Mouse (Mus musculus) liver, postnatal 0 days (tissue): ENCODE data around the gene C8a. TPM values are rescaled to one million over a fixed set of nuclear protein-coding genes. Genes with fewer than 3 reads are reported as not detected.

Experiments used
- ATAC-seq: fragments of 200-750 bp; cut with Nextera tagmentation; 2 replicates; pipeline ENCODE4 v1.8.0; 2017; ENCODE audit warnings: mild to moderate bottlenecking, moderate library complexity
- DNase-seq: peaks from one replicate; pipeline ENCODE4 v3.0.0-alpha.2; 2016
- H3K27ac ChIP-seq: fragments of 300-500 bp; sonication (generic); 2 replicates; pipeline ENCODE4 v1.5.1; 2014; ENCODE audit warnings: antibody characterized with exemption, moderate library complexity, mild to moderate bottlenecking, low read depth
- H3K27me3 ChIP-seq: fragments of 300-500 bp; sonication (generic); 2 replicates; pipeline ENCODE4 v1.6.1; 2014; ENCODE audit warnings: low read length, control low read depth, mixed read lengths; ENCODE audit not compliant: insufficient read depth
- H3K36me3 ChIP-seq: fragments of 300-500 bp; sonication (generic); replicated peaks from 2 replicates; pipeline ENCODE4 v1.6.1; 2014; ENCODE audit warnings: mild to moderate bottlenecking, control low read depth, low read length, moderate library complexity, mixed read lengths; ENCODE audit not compliant: insufficient read depth
- H3K4me1 ChIP-seq: fragments of 300-500 bp; sonication (generic); 2 replicates; pipeline ENCODE4 v1.6.1; 2014; ENCODE audit warnings: antibody characterized with exemption, mild to moderate bottlenecking, control low read depth; ENCODE audit not compliant: insufficient read depth
- H3K4me2 ChIP-seq: fragments of 300-500 bp; sonication (generic); 2 replicates; pipeline ENCODE4 v1.6.1; 2014; ENCODE audit warnings: low read depth, mild to moderate bottlenecking, low read length, moderate library complexity, mixed read lengths
- H3K4me3 ChIP-seq: fragments of 300-500 bp; sonication (generic); 2 replicates; pipeline ENCODE4 v1.5.1; 2014; ENCODE audit warnings: low read depth, low read length
- H3K9ac ChIP-seq: fragments of 300-500 bp; sonication (generic); replicated peaks from 2 replicates; pipeline ENCODE4 v1.6.1; 2014; ENCODE audit warnings: mild to moderate bottlenecking, moderate library complexity
- H3K9me3 ChIP-seq: fragments of 300-500 bp; sonication (generic); 2 replicates; pipeline ENCODE4 v1.6.1; 2016; ENCODE audit warnings: mild to moderate bottlenecking, control low read depth, low read length, mixed read lengths
- CTCF ChIP-seq: sonication (generic); IDR thresholded peaks from 2 replicates; pipeline ENCODE4 v1.5.1; 2016; ENCODE audit warnings: antibody characterized with exemption, low read depth
- EP300 ChIP-seq: IDR thresholded peaks from 2 replicates; pipeline ENCODE4 v1.6.1; 2016; ENCODE audit warnings: antibody characterized with exemption, low read depth, mild to moderate bottlenecking
- WGBS: fragments of 180-500 bp; shearing (Covaris S2); extraction: QIAGEN DNeasy Blood & Tissue Kit; methylation state at CpG from one replicate; pipeline ENCODE4 v1.1.7; 2014; ENCODE audit not compliant: insufficient replicate concordance; 5-methylcytosine and 5-hydroxymethylcytosine counted together
- polyA plus RNA-seq: library from polyadenylated mRNA; unstranded; fragments of >200 nt; fragmentation: Nextera tagmentation; extraction: Ambion mirVana; gene quantifications from 2 replicates; pipeline ENCODE4 v1.2.1, GENCODE M21; 2015

The C8a gene
- 31.1 and 33.1 TPM in 2 replicates for polyA plus RNA-seq

GRCm38 (mm10) chr4:104876323-104876722 lies at the start of gene C8a:
TSS of gene C8a (minus strand) at chr4:104876398.
- ATAC-seq (peak; percentile 55; the same call in 1 of the 2 replicates), DNase-seq (peak; percentile 17)
- H3K4me3 ChIP-seq: peak within 1 kb of the TSS; percentile 41
- WGBS: 49% methylated on average over 3 of the region's 3 CpGs
- no peaks in the 10 kb centered on the region for H3K36me3 ChIP-seq
- peak within 1 kb of the TSS; percentile 56 for H3K4me2 ChIP-seq
- H3K27me3 ChIP-seq: no peaks in the 10 kb centered on the region
- peak within 1 kb of the TSS; percentile 50 for H3K9ac ChIP-seq
- peak within 1 kb of the TSS; percentile 70 for H3K27ac ChIP-seq
- 0 out of 2 replicates have a peak, but pooled peaks cover 2% of the 10 kb centered on the region for H3K4me1 ChIP-seq
- TF ChIP-seq EP300 (no peak), CTCF (no peak)
- H3K9me3 ChIP-seq: no peaks in the 10 kb centered on the region

GRCm38 (mm10) chr4:104925383-104925782 lies 49.2 kb upstream of the C8a start:
- no peak overlapping the region for H3K9ac ChIP-seq
- H3K36me3 ChIP-seq: no peaks in the 10 kb centered on the region
- no peaks in the 10 kb centered on the region for H3K27me3 ChIP-seq
- no peak overlapping the region for H3K4me2 ChIP-seq
- H3K4me3 ChIP-seq: no peak overlapping the region
- no peak for ATAC-seq
- 84% methylated on average over 5 of the region's 5 CpGs for WGBS
- DNase-seq: no peak
- H3K27ac ChIP-seq: no peak overlapping the region
- TF ChIP-seq EP300: no peak
- TF ChIP-seq CTCF: no peak
- no peaks in the 10 kb centered on the region for H3K9me3 ChIP-seq
- H3K4me1 ChIP-seq: no peaks in the 10 kb centered on the region

GRCm38 (mm10) chr4:104918017-104918416 lies 41.8 kb upstream of the C8a start:
- peak; percentile 37; the same call in 1 of the 2 replicates for ATAC-seq
- no peak overlapping the region for H3K27ac ChIP-seq

GRCm38 (mm10) chr4:104914711-104915247 lies 38.6 kb upstream of the C8a start:
- DNase-seq (peak; percentile 47), ATAC-seq (peak; percentile 75)
- H3K4me2 ChIP-seq: no peak overlapping the region
- H3K9ac ChIP-seq: no peak overlapping the region
- peak; percentile 45; the same call in 1 of the 2 replicates for TF ChIP-seq EP300
- TF ChIP-seq CTCF: no peak
- H3K9me3 ChIP-seq: no peaks in the 10 kb centered on the region
- peaks cover 3% of the 10 kb centered on the region; the same call in 1 of the 2 replicates for H3K4me1 ChIP-seq
- no peaks in the 10 kb centered on the region for H3K27me3 ChIP-seq
- no peaks in the 10 kb centered on the region for H3K36me3 ChIP-seq
- WGBS: 59% methylated on average over 6 of the region's 6 CpGs
- no peak overlapping the region for H3K27ac ChIP-seq
- no peak overlapping the region for H3K4me3 ChIP-seq

More at GRCm38 (mm10) chr4:104918017-104918416, 41.8 kb upstream of the C8a start:
- no peaks in the 10 kb centered on the region for H3K27me3 ChIP-seq
- H3K36me3 ChIP-seq: no peaks in the 10 kb centered on the region
- DNase-seq: peak; percentile 21
- 66% methylated on average over 6 of the region's 6 CpGs for WGBS
- H3K4me2 ChIP-seq: no peak overlapping the region
- H3K4me1 ChIP-seq: peaks cover 3% of the 10 kb centered on the region; the same call in 1 of the 2 replicates
- H3K9ac ChIP-seq: no peak overlapping the region
- H3K4me3 ChIP-seq: no peak overlapping the region
- no peak for TF ChIP-seq EP300
- no peak for TF ChIP-seq CTCF
- no peaks in the 10 kb centered on the region for H3K9me3 ChIP-seq

- DNase-seq (peak; percentile 41), ATAC-seq (peak; percentile 57)
- no peak within 1 kb of the TSS for H3K27ac ChIP-seq
- H3K4me1 ChIP-seq: peaks cover 3% of the 10 kb centered on the region; the same call in 1 of the 2 replicates
- peak within 1 kb of the TSS; percentile 6 for H3K4me3 ChIP-seq
- TF ChIP-seq EP300 (no peak), CTCF (no peak)
- WGBS: 18% methylated on average over 22 of the region's 23 CpGs
- H3K4me2 ChIP-seq: peak within 1 kb of the TSS; percentile 55
- no peaks in the 10 kb centered on the region for H3K9me3 ChIP-seq
- no peaks in the 10 kb centered on the region for H3K27me3 ChIP-seq
- H3K36me3 ChIP-seq: no peaks in the 10 kb centered on the region
- peak within 1 kb of the TSS; percentile 1; the same call in 1 of the 2 replicates for H3K9ac ChIP-seq
Observed at GRCm38 (mm10) chr4:104913291-104914129, 37.3 kb upstream of the C8a start, which contains the start of gene Fyb2. TSS of gene Fyb2 (plus strand) at chr4:104913456.

GRCm38 (mm10) chr4:104911685-104912084 lies 35.5 kb upstream of the C8a start:
- ATAC-seq: peak; percentile 54; the same call in 1 of the 2 replicates
- Histone ChIP-seq H3K9ac (no peak overlapping the region), H3K4me2 (no peak overlapping the region), H3K27ac (no peak overlapping the region), H3K27me3 (no peaks in the 10 kb centered on the region), H3K4me1 (peaks cover 3% of the 10 kb centered on the region; the same call in 1 of the 2 replicates), H3K36me3 (no peaks in the 10 kb centered on the region), H3K9me3 (no peaks in the 10 kb centered on the region), H3K4me3 (no peak overlapping the region)
- TF ChIP-seq EP300 (no peak), CTCF (peak; percentile 90)
- WGBS: 27% methylated on average over 7 of the region's 7 CpGs
- peak; percentile 85 for DNase-seq
